Mouse (Mus musculus): ENCODE results near the gene Pex5.

DNA sequence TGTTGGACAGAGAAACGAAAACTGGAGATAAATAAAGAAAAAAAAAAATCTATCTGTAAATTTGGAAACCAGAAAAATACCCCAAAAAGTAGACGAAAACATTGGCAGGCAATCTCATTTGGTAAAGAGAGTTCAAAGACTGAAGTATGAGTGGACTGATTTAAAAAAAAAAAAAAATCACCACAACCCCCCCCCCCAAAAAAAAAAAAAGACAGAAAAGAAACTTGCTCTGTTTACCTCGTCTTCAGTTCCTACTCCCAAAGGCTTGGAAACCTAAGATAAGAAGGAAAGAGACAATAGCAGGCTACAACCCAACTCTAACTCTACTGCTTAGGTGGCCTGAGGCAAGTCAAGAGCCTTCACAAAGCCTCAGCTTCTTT is 1.1 kb downstream of the Pex5 start:
- no peak for TF ChIP-seq CTCF (IDR thresholded peaks at IDR 0.05; ENCODE audit: low read depth)
- TF ChIP-seq EP300 (IDR thresholded peaks at IDR 0.05; ENCODE audit: low read depth): no peak

All from liver, postnatal 0 days (tissue).